Mouse (Mus musculus) lung, postnatal 4 days (tissue): Measurements from ENCODE around the gene Nup35.
A peak's percentile ranks its signal among the peaks of the same experiment; 100 is the strongest.

Experiments used
- DNase-seq, 2 experiments: peaks; one replicate each; pipeline ENCODE4 v3.0.0; 2021

The Nup35 gene

DNA sequence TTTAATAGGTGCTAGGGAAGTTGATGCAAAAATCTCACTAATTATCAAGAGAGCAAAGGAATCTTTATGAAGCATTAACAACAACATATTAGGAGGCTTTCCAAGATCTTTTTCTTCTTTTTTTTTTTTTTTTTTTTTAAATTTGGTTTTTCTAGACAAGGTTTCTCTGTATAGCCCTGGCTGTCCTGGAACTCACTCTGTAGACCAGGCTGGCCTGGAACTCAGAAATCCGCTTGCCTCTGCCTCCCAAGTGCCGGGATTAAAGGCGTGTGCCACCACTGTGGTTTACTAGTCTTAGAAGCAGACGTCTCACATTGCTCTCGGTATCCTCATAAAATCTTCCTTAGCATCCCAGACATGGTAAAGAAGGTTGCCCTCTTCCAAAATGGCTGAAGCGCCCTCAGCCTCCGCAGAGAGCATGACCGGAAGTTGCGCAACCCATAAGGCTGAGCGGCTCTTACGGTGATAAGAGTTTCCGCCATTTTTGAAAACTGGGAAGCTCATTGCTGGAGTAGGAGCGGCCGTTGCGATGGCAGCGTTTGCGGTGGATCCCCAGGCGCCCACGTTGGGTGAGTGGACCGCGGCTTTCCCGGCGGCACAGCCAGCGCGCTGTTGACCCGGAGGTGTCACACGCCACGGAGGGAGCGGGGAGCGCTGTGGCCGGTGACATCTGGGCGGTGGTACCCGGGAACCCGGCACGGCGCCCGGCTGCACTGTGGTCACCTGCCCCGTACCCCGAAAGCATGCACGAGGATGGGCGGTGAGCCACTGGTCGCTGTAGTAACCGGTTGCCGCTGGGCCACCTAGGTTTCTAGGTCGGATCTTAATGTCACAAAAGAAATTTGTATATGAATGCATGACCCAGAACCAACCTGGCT, 21.6 kb downstream of the Nup35 start:
- DNase-seq, result peak; percentile 91 to 94

- no peak for DNase-seq
Measured at GRCm38 (mm10) chr2:80639398-80639797, 22.4 kb downstream of the Nup35 start.

DNA sequence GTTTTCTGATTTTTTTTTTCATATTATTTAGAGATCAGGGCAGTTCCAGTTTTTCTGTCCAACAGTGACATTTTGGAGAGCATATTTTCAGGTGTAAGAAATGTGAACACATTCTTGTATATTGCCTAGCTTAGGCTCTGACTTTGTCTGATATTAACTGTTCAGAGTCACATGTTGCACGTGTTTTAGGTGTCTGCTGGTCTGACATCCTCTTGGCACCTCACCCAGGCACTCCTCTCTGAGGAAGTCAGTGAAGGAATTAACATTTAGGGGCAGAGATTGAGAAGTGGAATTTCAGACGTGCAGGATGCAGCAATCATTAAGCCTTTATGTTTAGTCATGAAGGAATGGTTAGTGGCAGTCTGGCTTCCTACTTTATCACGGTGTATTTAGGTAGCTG, 22.8 kb downstream of the Nup35 start:
- DNase-seq, result no peak

GRCm38 (mm10) chr2:80661414-80661813, 44.4 kb downstream of the Nup35 start:
- DNase-seq, result no peak

DNA sequence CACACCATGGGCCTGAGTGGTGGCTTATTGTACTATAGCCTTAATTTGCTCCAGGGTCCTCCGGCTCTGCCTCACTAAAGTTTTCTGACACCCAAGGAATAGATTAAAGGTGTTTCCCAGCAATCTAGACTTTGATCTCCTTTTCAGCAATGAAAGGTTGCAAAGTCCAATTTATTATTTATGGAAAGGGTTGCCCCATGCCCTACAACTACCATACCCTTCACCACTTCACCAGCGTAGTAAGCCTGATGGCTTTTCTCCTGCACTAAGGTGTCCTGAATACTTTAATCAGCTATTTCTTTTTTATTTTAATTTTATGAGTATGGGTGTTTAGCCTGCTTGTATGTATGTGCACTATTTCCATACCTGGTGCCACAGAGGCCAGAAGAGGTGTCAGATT, 45.6 kb downstream of the Nup35 start:
- DNase-seq, result no peak

DNA sequence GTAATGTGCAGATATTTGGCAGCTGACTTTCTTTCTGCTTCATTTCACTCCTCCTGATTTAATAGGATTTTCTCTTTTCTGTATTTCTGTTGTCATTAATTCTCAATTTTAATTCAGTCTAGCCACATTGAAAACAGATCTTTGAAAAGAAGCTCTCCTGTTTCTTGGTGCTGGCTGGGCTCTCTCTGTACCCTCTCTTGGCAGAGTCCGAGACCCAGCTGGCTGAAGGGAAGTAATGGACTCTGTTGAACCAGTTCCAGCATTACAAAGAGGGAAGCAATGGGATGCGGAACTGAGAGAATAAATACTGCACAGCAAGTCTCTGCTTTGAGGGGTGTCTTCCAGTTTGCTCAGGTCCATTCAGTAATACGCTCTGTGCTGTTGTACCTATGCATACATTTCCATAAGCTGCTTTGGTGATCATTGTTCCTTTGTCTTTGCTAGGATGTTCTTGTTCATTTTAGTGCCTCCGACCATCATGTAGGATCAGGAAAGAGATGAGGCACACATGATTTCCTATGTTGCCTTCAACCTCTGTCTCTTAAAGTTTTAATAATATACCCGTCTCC, 50.4 kb downstream of the Nup35 start:
- no peak for DNase-seq

GRCm38 (mm10) chr2:80669868-80670666, 53.0 kb downstream of the Nup35 start:
- DNase-seq, result peak in 1 of 2 experiments; percentile 6

DNA sequence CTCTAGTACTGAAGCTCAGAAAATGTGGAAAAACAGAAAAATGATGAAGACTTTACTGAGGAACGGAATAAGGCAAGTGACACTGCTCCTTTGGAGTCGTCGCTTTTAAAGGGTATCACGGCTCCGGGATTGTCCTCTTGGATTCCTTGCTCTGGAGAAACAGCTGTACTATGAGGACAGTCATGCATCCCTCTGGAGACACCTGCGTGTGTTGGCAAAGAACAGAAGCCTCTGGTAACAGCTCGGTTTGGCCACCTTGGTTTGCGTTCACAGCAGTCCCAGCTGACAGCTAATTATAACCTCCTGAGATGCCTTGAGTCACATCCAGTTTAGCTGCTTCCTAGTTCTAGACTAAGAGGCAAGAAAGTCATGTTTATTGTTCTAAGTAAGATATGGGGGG, 61.8 kb downstream of the Nup35 start:
- DNase-seq, result no peak

DNA sequence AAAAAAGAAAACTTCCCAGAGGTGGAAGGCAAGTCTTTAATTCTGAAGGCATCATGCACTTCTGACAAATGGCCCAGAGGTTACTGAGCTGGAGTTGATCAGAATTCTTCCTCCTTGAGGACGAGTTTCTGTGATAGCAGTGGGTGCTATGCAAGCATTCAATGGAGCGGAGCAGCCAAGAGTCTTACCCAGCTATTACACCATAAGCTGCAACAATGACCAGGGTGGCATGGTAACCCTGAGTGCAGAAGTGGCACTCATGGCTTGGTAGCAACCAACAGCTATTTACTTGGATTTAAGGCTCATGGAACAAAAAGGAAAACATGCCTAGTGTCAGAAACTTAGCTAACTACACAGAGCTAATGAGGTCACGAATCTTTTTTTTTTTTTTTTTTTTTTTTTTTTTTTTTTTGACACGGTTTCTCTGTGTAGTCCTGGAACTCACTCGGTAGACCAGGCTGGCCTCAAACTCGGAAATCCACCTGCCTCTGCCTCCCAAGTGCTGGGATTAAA, 66.7 kb downstream of the Nup35 start:
- DNase-seq, result no peak

GRCm38 (mm10) chr2:80684396-80685071, 67.5 kb downstream of the Nup35 start:
- no peak for DNase-seq

- DNase-seq, result no peak
Measured at GRCm38 (mm10) chr2:80688261-80688660, 71.2 kb downstream of the Nup35 start.

GRCm38 (mm10) chr2:80707429-80707828, 90.4 kb downstream of the Nup35 start:
- no peak for DNase-seq
